In the genomic region with DNA sequence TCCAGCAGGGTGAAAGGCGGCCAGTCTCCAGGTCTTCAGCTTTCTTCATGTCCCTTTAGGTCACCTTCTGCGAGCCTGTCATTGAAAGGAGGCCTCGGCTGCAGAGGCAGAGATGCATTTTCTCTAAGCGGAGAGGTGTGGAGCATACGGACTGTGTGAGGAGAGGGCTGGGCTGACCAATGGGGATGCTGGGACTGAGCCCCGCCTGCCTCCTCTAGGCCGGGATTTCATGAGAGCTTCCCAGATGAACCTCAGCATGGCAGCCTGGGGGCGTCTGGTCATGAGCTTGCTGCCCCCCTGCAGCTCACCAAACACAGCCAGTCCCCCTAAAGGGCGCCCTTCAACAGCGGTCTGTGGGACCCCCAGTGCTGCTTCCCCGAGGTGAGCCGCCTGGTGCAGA, we compare ENCODE assay signal across 10 mouse cellular contexts. TPM values are rescaled to one million over a fixed set of nuclear protein-coding genes. Genes with fewer than 3 reads are reported as not detected.
A peak's percentile ranks its signal among the peaks of the same experiment; 100 is the strongest.
DNase-seq lines count a peak whose midpoint lies in the region; ATAC-seq and TF ChIP-seq lines count a peak whose summit lies in the region.
"Had no signal": no experiment of that assay in that cellular context is flagged by ENCODE, and none has a peak within 500 bp of the region (broad histone marks: within the 10 kb centered on the region; RNA-seq: fewer than 3 reads in every experiment).

No protein-coding gene starts in this region.

- H3K9ac ChIP-seq in heart, postnatal 0 days (replicated peaks; ENCODE audit: low read depth, low read length) = no peak overlapping the region
- H3K9ac ChIP-seq in limb, embryonic 11.5 days (ENCODE audit: low read length) = peak overlapping the region; percentile 49
- H3K9ac ChIP-seq in neural tube, embryonic 12.5 days = peak overlapping the region; percentile 38; the same call in 1 of the 2 replicates

- no peak overlapping the region for H3K4me3 ChIP-seq in heart, postnatal 0 days (ENCODE audit: low read depth, low read length)
- H3K4me3 ChIP-seq in forebrain, embryonic 10.5 days = peak overlapping the region; percentile 38
- H3K4me3 ChIP-seq in limb, embryonic 11.5 days (ENCODE audit: low read depth, low read length) = peak overlapping the region; percentile 6; the same call in 1 of the 2 replicates
- H3K4me3 ChIP-seq in neural tube, embryonic 12.5 days = peak overlapping the region; percentile 13; the same call in 1 of the 2 replicates

- DNase-seq in heart, postnatal 0 days (ENCODE audit: low spot score) = no peak
- DNase-seq in heart, postnatal 25 days (ENCODE audit: low spot score) = no peak
- no peak for DNase-seq in forebrain, embryonic 10.5 days (ENCODE audit: extremely low spot score, low spot score)
- DNase-seq in limb, embryonic 11.5 days (ENCODE audit: low spot score) = no peak
- DNase-seq in left cerebral cortex, postnatal 10 days (ENCODE audit: extremely low spot score in 1 of 2, low spot score in 2 of 2) = no peak
- DNase-seq in kidney, postnatal 25 days = no peak
- DNase-seq: left cerebral cortex, postnatal 4 days; thymus, postnatal 4 days had no signal

- TF ChIP-seq CTCF in heart, postnatal 0 days (IDR thresholded peaks at IDR 0.05; ENCODE audit: low read depth) = no peak

- intact Hi-C loops in heart, postnatal 25 days (cut with DNase I) = no loop called here
- intact Hi-C loops in left cerebral cortex, postnatal 10 days (cut with DNase I) = no loop called here

- peak overlapping the region; percentile 36 for H3K4me2 ChIP-seq in heart, postnatal 0 days (ENCODE audit: low read depth, low read length)
- H3K4me2 ChIP-seq in limb, embryonic 11.5 days (ENCODE audit: low read depth, severe bottlenecking) = peak overlapping the region; percentile 36
- peak overlapping the region; percentile 51 for H3K4me2 ChIP-seq in neural tube, embryonic 12.5 days (replicated peaks)

- 27% methylated on average over 12 of the region's 12 CpGs for WGBS in heart, postnatal 0 days
- 5% methylated on average over 12 of the region's 12 CpGs for WGBS in forebrain, embryonic 10.5 days
- 5% methylated on average over 12 of the region's 12 CpGs for WGBS in limb, embryonic 11.5 days
- WGBS in neural tube, embryonic 12.5 days = 8% methylated on average over 12 of the region's 12 CpGs

- no peaks in the 10 kb centered on the region for H3K4me1 ChIP-seq in heart, postnatal 0 days (ENCODE audit: control insufficient read depth, insufficient read depth)
- peaks cover 25% of the 10 kb centered on the region for H3K4me1 ChIP-seq in forebrain, embryonic 10.5 days
- peaks cover 5% of the 10 kb centered on the region; the same call in 1 of the 2 replicates for H3K4me1 ChIP-seq in limb, embryonic 11.5 days (ENCODE audit: control insufficient read depth, insufficient read depth, low read length)
- H3K4me1 ChIP-seq in neural tube, embryonic 12.5 days = peaks cover 11% of the 10 kb centered on the region; the same call in 1 of the 2 replicates

- no peak overlapping the region for H3K27ac ChIP-seq in heart, postnatal 0 days (ENCODE audit: low read depth)
- peak overlapping the region; percentile 66 for H3K27ac ChIP-seq in forebrain, embryonic 10.5 days
- no peak overlapping the region for H3K27ac ChIP-seq in limb, embryonic 11.5 days (replicated peaks; ENCODE audit: low read depth, low read length)
- no peak overlapping the region for H3K27ac ChIP-seq in neural tube, embryonic 12.5 days

- H3K27me3 ChIP-seq in heart, postnatal 0 days (ENCODE audit: control insufficient read depth, insufficient read depth, low read length) = no peaks in the 10 kb centered on the region
- H3K27me3 ChIP-seq in forebrain, embryonic 10.5 days (ENCODE audit: poor library complexity, severe bottlenecking) = no peaks in the 10 kb centered on the region
- no peaks in the 10 kb centered on the region for H3K27me3 ChIP-seq in limb, embryonic 11.5 days (ENCODE audit: control insufficient read depth, insufficient read depth, low read length)
- H3K27me3 ChIP-seq in neural tube, embryonic 12.5 days (replicated peaks) = no peaks in the 10 kb centered on the region

- no peaks in the 10 kb centered on the region for H3K9me3 ChIP-seq in heart, postnatal 0 days (replicated peaks; ENCODE audit: control insufficient read depth, low read length)
- no peaks in the 10 kb centered on the region for H3K9me3 ChIP-seq in forebrain, embryonic 10.5 days
- no peaks in the 10 kb centered on the region for H3K9me3 ChIP-seq in limb, embryonic 11.5 days (ENCODE audit: control insufficient read depth, low read length)
- no peaks in the 10 kb centered on the region for H3K9me3 ChIP-seq in neural tube, embryonic 12.5 days

- no peaks in the 10 kb centered on the region; the same call in 1 of the 2 replicates for H3K36me3 ChIP-seq in heart, postnatal 0 days (replicated peaks; ENCODE audit: control insufficient read depth, insufficient read depth, low read length)
- peaks cover 28% of the 10 kb centered on the region for H3K36me3 ChIP-seq in forebrain, embryonic 10.5 days (replicated peaks)
- H3K36me3 ChIP-seq in limb, embryonic 11.5 days (ENCODE audit: control insufficient read depth, insufficient read depth, low read length) = peaks cover 3% of the 10 kb centered on the region; the same call in 1 of the 2 replicates
- no peaks in the 10 kb centered on the region for H3K36me3 ChIP-seq in neural tube, embryonic 12.5 days

- TF ChIP-seq EP300 in heart, postnatal 0 days (IDR thresholded peaks at IDR 0.05; ENCODE audit: low read depth) = no peak

- ATAC-seq in heart, postnatal 0 days (ENCODE audit: insufficient read depth, low read depth) = no peak
- no peak for ATAC-seq in limb, embryonic 11.5 days (ENCODE audit: insufficient number of reproducible peaks, low FRiP score, low TSS enrichment, low read depth)
- ATAC-seq in neural tube, embryonic 12.5 days (ENCODE audit: low FRiP score, low read depth) = no peak
- ATAC-seq in inflammation-experienced regulatory T-cells, adult 6 months = no peak

RNA-seq across cellular contexts. Expression of gene Pkn3, which starts 7.1 kb away (rescaled TPM):
- 13.9 and 18.9 TPM in 2 replicates for total RNA-seq in heart, postnatal 0 days (2014; rRNA removed; ENCODE audit: low replicate concordance)
- polyA plus RNA-seq in heart, postnatal 0 days (2015; fragmentation: Nextera tagmentation; extraction: Ambion mirVana) = 5.7 and 6.0 TPM in 2 replicates
- 10 to 100 TPM; 10.5 to 13.2 TPM for total RNA-seq in heart, postnatal 25 days (2021)
- polyA plus RNA-seq in forebrain, embryonic 10.5 days (2016; fragmentation: Nextera tagmentation; extraction: Ambion mirVana) = 12.4 and 13.1 TPM in 2 replicates
- polyA plus RNA-seq in limb, embryonic 11.5 days (2014; fragmentation: Nextera tagmentation; extraction: Ambion mirVana) = 9.0 and 10.6 TPM in 2 replicates
- 6.4 and 6.9 TPM in 2 replicates for polyA plus RNA-seq in neural tube, embryonic 12.5 days (2016; fragmentation: Nextera tagmentation; extraction: Ambion mirVana)
- 1 to 10 TPM; 1.6 TPM for total RNA-seq in left cerebral cortex, postnatal 10 days (2021)
- polyA plus RNA-seq in inflammation-experienced regulatory T-cells, adult 6 months (2017; shearing (Covaris generic)) = under 1 TPM; 0.59 to 0.91 (median 0.71) TPM

RNA-seq across cellular contexts. Expression of gene Zdhhc12, which starts 8.8 kb away (rescaled TPM):
- total RNA-seq in heart, postnatal 0 days (2014; rRNA removed; ENCODE audit: low replicate concordance) = 15.5 and 27.4 TPM in 2 replicates
- 19.9 and 21.1 TPM in 2 replicates for polyA plus RNA-seq in heart, postnatal 0 days (2015; fragmentation: Nextera tagmentation; extraction: Ambion mirVana)
- total RNA-seq in heart, postnatal 25 days (2021) = 1 to 10 TPM; 3.9 to 4.7 TPM
- 34.2 and 35.4 TPM in 2 replicates for polyA plus RNA-seq in forebrain, embryonic 10.5 days (2016; fragmentation: Nextera tagmentation; extraction: Ambion mirVana)
- 32.1 and 34.1 TPM in 2 replicates for polyA plus RNA-seq in limb, embryonic 11.5 days (2014; fragmentation: Nextera tagmentation; extraction: Ambion mirVana)
- 25.3 and 27.9 TPM in 2 replicates for polyA plus RNA-seq in neural tube, embryonic 12.5 days (2016; fragmentation: Nextera tagmentation; extraction: Ambion mirVana)
- 10 to 100 TPM; 16.8 to 20.8 TPM for total RNA-seq in left cerebral cortex, postnatal 10 days (2021)
- 10 to 100 TPM; 30.9 to 38.9 (median 31.7) TPM for polyA plus RNA-seq in inflammation-experienced regulatory T-cells, adult 6 months (2017; shearing (Covaris generic))

RNA-seq across cellular contexts. Expression of gene Set, which starts 27.5 kb away (rescaled TPM):
- total RNA-seq in heart, postnatal 0 days (2014; rRNA removed; ENCODE audit: low replicate concordance) = 103 and 123 TPM in 2 replicates
- polyA plus RNA-seq in heart, postnatal 0 days (2015; fragmentation: Nextera tagmentation; extraction: Ambion mirVana) = 131 and 139 TPM in 2 replicates
- total RNA-seq in heart, postnatal 25 days (2021) = 100 to 1,000 TPM in 1 of 2 experiments, 10 to 100 TPM in 1; 95.8 to 106 TPM
- polyA plus RNA-seq in forebrain, embryonic 10.5 days (2016; fragmentation: Nextera tagmentation; extraction: Ambion mirVana) = 944 and 983 TPM in 2 replicates
- 780 and 808 TPM in 2 replicates for polyA plus RNA-seq in limb, embryonic 11.5 days (2014; fragmentation: Nextera tagmentation; extraction: Ambion mirVana)
- 572 and 583 TPM in 2 replicates for polyA plus RNA-seq in neural tube, embryonic 12.5 days (2016; fragmentation: Nextera tagmentation; extraction: Ambion mirVana)
- 100 to 1,000 TPM; 219 to 220 TPM for total RNA-seq in left cerebral cortex, postnatal 10 days (2021)
- 100 to 1,000 TPM; 374 to 393 (median 380) TPM for polyA plus RNA-seq in inflammation-experienced regulatory T-cells, adult 6 months (2017; shearing (Covaris generic))

RNA-seq across cellular contexts. Expression of gene Wdr34, which starts 36.0 kb away (rescaled TPM):
- 26.2 and 30.1 TPM in 2 replicates for total RNA-seq in heart, postnatal 0 days (2014; rRNA removed; ENCODE audit: low replicate concordance)
- polyA plus RNA-seq in heart, postnatal 0 days (2015; fragmentation: Nextera tagmentation; extraction: Ambion mirVana) = 17.3 and 17.6 TPM in 2 replicates
- total RNA-seq in heart, postnatal 25 days (2021) = 1 to 10 TPM; 6.5 to 6.8 TPM
- polyA plus RNA-seq in forebrain, embryonic 10.5 days (2016; fragmentation: Nextera tagmentation; extraction: Ambion mirVana) = 33.1 and 33.4 TPM in 2 replicates
- 32.6 and 32.8 TPM in 2 replicates for polyA plus RNA-seq in limb, embryonic 11.5 days (2014; fragmentation: Nextera tagmentation; extraction: Ambion mirVana)
- polyA plus RNA-seq in neural tube, embryonic 12.5 days (2016; fragmentation: Nextera tagmentation; extraction: Ambion mirVana) = 37.4 and 41.4 TPM in 2 replicates
- total RNA-seq in left cerebral cortex, postnatal 10 days (2021) = 10 to 100 TPM; 50.0 to 52.1 TPM
- 1 to 10 TPM in 2 of 3 experiments, under 1 TPM in 1; 0.59 to 2.1 (median 1.1) TPM for polyA plus RNA-seq in inflammation-experienced regulatory T-cells, adult 6 months (2017; shearing (Covaris generic))

RNA-seq across cellular contexts. Expression of gene Zer1, which starts 39.8 kb away (rescaled TPM):
- total RNA-seq in heart, postnatal 0 days (2014; rRNA removed; ENCODE audit: low replicate concordance) = 31.2 and 32.4 TPM in 2 replicates
- 3.7 and 4.1 TPM in 2 replicates for polyA plus RNA-seq in heart, postnatal 0 days (2015; fragmentation: Nextera tagmentation; extraction: Ambion mirVana)
- 10 to 100 TPM; 23.5 to 26.7 TPM for total RNA-seq in heart, postnatal 25 days (2021)
- polyA plus RNA-seq in forebrain, embryonic 10.5 days (2016; fragmentation: Nextera tagmentation; extraction: Ambion mirVana) = 6.3 and 6.6 TPM in 2 replicates
- polyA plus RNA-seq in limb, embryonic 11.5 days (2014; fragmentation: Nextera tagmentation; extraction: Ambion mirVana) = 6.7 and 8.7 TPM in 2 replicates
- polyA plus RNA-seq in neural tube, embryonic 12.5 days (2016; fragmentation: Nextera tagmentation; extraction: Ambion mirVana) = 10.6 and 11.1 TPM in 2 replicates
- 100 to 1,000 TPM; 110 to 116 TPM for total RNA-seq in left cerebral cortex, postnatal 10 days (2021)
- polyA plus RNA-seq in inflammation-experienced regulatory T-cells, adult 6 months (2017; shearing (Covaris generic)) = 10 to 100 TPM in 2 of 3 experiments, 1 to 10 TPM in 1; 9.1 to 29.1 (median 14.0) TPM
